Mouse (Mus musculus) hindbrain, embryonic 13.5 days (tissue): ENCODE results near the gene Ankrd44. TPM values are rescaled to one million over a fixed set of nuclear protein-coding genes. Genes with fewer than 3 reads are reported as not detected.
A peak's percentile ranks its signal among the peaks of the same experiment; 100 is the strongest.

Experiments
- ATAC-seq: fragments of 200-750 bp; cut with Nextera tagmentation; 2 replicates; pipeline ENCODE4 v1.8.0; 2017; ENCODE audit warnings: moderate TSS enrichment; ENCODE audit not compliant: low FRiP score
- H3K27ac ChIP-seq: fragments of 300-500 bp; sonication (generic); 2 replicates; pipeline ENCODE4 v1.5.1; 2015; ENCODE audit warnings: inconsistent platforms, mild to moderate bottlenecking, moderate library complexity
- H3K27me3 ChIP-seq: fragments of 300-500 bp; sonication (generic); 2 replicates; pipeline ENCODE4 v1.6.1; 2015; ENCODE audit warnings: mild to moderate bottlenecking, inconsistent platforms
- H3K36me3 ChIP-seq: fragments of 300-500 bp; sonication (generic); 2 replicates; pipeline ENCODE4 v1.6.1; 2015; ENCODE audit warnings: mild to moderate bottlenecking, inconsistent platforms
- H3K4me1 ChIP-seq: fragments of 300-500 bp; sonication (generic); replicated peaks from 2 replicates; pipeline ENCODE4 v1.6.1; 2015; ENCODE audit warnings: inconsistent platforms
- H3K4me2 ChIP-seq: fragments of 300-500 bp; sonication (generic); 2 replicates; pipeline ENCODE4 v1.6.1; 2015; ENCODE audit warnings: inconsistent platforms, mild to moderate bottlenecking, moderate library complexity
- H3K4me3 ChIP-seq: fragments of 300-500 bp; sonication (generic); 2 replicates; pipeline ENCODE4 v1.5.1; 2015; ENCODE audit warnings: mild to moderate bottlenecking, inconsistent platforms
- H3K9ac ChIP-seq: fragments of 300-500 bp; sonication (generic); 2 replicates; pipeline ENCODE4 v1.6.1; 2015; ENCODE audit warnings: mild to moderate bottlenecking, inconsistent platforms
- H3K9me3 ChIP-seq: fragments of 300-500 bp; sonication (generic); 2 replicates; pipeline ENCODE4 v1.6.1; 2016; ENCODE audit warnings: inconsistent platforms
- WGBS: fragments of 180-500 bp; shearing (Covaris S2); methylation state at CpG from one replicate; pipeline ENCODE4 v1.1.7; 2015; 5-methylcytosine and 5-hydroxymethylcytosine counted together
- polyA plus RNA-seq: library from polyadenylated mRNA; unstranded; fragments of >200 nt; fragmentation: Nextera tagmentation; extraction: Ambion mirVana; gene quantifications from 2 replicates; pipeline ENCODE4 v1.2.1, GENCODE M21; 2015

Ankrd44 gene
- polyA plus RNA-seq, 1 experiment from 2014 or later, result 20.9 TPM

DNA sequence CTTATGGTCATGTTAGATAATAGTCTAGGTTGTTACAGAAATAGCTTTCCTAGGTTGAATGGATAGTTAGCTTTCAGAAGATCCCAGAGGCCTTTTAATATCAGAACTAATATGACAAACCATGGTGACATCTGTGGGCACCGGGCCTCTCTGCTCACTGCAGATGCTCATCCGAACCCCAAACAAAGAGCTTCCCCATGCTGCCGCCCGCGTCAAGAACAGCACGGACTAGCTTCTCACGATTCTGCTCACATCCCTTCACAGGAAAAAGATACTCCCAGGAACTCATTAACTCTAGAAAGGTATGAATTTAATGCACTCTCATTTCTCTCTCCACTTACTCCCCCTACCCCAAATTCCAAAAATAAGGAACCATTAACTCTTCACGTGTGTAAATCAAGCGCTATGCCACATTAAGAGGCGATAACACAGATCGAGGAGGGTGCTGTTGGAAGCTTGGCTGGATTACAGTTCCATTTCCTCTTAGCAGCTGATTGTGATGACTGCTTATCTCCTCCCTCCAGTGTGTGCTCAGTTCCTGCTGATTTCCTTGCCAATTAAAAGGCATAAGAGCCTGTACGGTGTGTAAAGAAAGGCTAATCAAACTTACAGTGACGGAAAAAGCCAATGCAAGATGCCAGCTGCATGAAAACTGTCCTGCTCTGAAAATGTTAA lies 235.8 kb downstream of the Ankrd44 start:
- Histone ChIP-seq H3K4me1 (peaks cover 6% of the 10 kb centered on the region; the same call in 1 of the 2 replicates), H3K27me3 (no peaks in the 10 kb centered on the region), H3K27ac (peak overlapping the region; percentile 82), H3K9me3 (0 out of 2 replicates have a peak, but pooled peaks cover 4% of the 10 kb centered on the region), H3K36me3 (peaks cover 8% of the 10 kb centered on the region; the same call in 1 of the 2 replicates), H3K4me3 (no peak overlapping the region), H3K4me2 (peak overlapping the region; percentile 25), H3K9ac (no peak overlapping the region; the same call in 1 of the 2 replicates)
- 55% methylated on average over 13 of the region's 13 CpGs for WGBS
- ATAC-seq, result peak; percentile 82

DNA sequence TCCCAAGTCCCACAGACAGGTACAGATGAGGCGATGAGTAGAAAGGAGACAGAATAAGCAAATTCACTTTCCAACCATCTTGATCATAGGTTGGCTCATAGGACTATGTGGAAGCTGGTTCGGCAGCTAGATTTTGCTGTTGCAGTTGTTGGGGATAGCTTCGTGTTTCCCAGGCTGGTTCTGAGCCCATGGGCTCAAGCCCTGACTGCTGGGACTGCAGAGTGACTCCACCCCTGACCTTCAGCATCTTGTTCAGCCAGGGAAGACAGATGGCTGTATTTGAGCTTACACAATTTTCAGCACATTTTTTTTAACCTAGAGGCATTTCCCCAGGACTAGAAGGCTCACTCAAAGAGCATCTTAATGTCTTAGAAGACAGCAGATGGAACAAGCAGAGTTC lies 237.7 kb downstream of the Ankrd44 start:
- no peak for ATAC-seq
- WGBS, result 89% methylated on average over 3 of the region's 3 CpGs
- no peak overlapping the region for H3K9ac ChIP-seq
- no peak overlapping the region for H3K4me3 ChIP-seq
- H3K27me3 ChIP-seq, result no peaks in the 10 kb centered on the region
- no peak overlapping the region for H3K4me2 ChIP-seq
- peaks cover 6% of the 10 kb centered on the region; the same call in 1 of the 2 replicates for H3K4me1 ChIP-seq
- peaks cover 10% of the 10 kb centered on the region; the same call in 1 of the 2 replicates for H3K36me3 ChIP-seq
- H3K27ac ChIP-seq, result no peak overlapping the region
- 0 out of 2 replicates have a peak, but pooled peaks cover 6% of the 10 kb centered on the region for H3K9me3 ChIP-seq

DNA sequence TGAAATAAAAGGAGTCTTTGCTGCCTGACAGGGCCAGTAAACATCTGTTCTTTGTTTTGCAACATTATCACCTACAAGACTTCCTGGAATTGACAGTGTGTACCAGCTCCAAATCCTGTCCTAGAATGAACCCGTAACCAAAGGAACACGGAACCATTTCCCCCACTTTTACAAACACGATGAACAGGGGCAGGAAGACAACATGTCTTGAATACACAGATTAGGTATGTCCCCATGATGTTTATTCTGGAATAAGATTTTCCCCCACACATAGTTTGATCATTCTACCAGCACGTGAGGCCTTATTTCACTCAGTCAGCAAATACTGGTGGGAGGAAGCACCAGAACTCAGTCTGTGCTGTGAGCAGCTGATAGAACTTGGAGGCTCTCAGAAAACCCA lies 241.9 kb downstream of the Ankrd44 start:
- no peak overlapping the region for H3K27ac ChIP-seq
- H3K4me2 ChIP-seq, result no peak overlapping the region
- H3K36me3 ChIP-seq, result peaks cover 15% of the 10 kb centered on the region
- WGBS, result 89% methylated on average over 4 of the region's 4 CpGs
- no peaks in the 10 kb centered on the region for H3K27me3 ChIP-seq
- ATAC-seq, result no peak
- H3K9me3 ChIP-seq, result 0 out of 2 replicates have a peak, but pooled peaks cover 6% of the 10 kb centered on the region
- no peaks in the 10 kb centered on the region for H3K4me1 ChIP-seq
- no peak overlapping the region for H3K9ac ChIP-seq
- H3K4me3 ChIP-seq, result no peak overlapping the region

DNA sequence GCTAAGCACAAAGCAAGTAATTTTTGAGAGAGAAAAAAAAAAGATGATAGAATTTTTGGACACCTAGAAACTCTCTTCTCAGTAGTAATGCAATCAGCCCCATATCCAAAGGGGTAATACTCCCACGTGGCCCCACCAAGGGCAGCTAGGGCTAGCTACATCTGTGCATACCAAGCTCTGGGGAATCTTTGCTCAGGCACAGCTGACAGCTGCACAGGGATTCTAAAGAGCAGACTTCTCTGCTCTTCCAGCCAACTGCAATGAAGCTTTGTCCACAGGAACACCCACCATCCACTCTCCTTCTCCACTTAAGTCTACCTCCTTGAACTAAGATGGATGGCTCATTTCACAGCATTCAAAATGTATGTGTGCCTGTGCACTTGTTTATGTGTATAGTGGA lies 246.6 kb downstream of the Ankrd44 start:
- H3K4me1 ChIP-seq, result no peaks in the 10 kb centered on the region; the same call in 1 of the 2 replicates
- H3K36me3 ChIP-seq, result peaks cover 10% of the 10 kb centered on the region
- no peak overlapping the region for H3K4me2 ChIP-seq
- no peak overlapping the region for H3K27ac ChIP-seq
- 87% methylated on average over 1 of the region's 1 CpGs for WGBS
- no peaks in the 10 kb centered on the region for H3K9me3 ChIP-seq
- no peak overlapping the region for H3K9ac ChIP-seq
- ATAC-seq, result no peak
- H3K27me3 ChIP-seq, result no peaks in the 10 kb centered on the region
- H3K4me3 ChIP-seq, result no peak overlapping the region

DNA sequence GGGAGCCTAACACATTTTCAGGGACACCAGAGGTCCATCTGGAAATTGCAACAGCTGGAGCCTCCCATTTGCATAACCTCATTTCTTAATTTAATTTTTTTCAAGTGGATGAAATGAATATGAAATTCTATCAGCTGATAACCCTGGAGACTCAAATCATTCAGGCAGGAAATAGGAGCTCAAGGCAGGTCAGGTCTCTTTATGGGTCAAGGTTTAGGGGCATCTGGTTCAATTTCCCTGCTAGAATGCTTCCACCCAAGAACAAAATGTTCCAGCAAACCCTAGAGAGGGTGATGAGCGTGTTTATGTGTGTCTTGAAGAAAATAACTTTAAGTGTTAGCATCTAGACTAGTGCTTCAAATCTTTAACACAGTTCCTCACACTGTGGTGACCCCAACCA lies 248.2 kb downstream of the Ankrd44 start:
- H3K36me3 ChIP-seq, result peaks cover 10% of the 10 kb centered on the region
- no peak overlapping the region for H3K27ac ChIP-seq
- H3K9me3 ChIP-seq, result no peaks in the 10 kb centered on the region
- no peak overlapping the region for H3K4me2 ChIP-seq
- no peak overlapping the region for H3K9ac ChIP-seq
- no peaks in the 10 kb centered on the region for H3K27me3 ChIP-seq
- H3K4me1 ChIP-seq, result no peaks in the 10 kb centered on the region; the same call in 1 of the 2 replicates
- no peak for ATAC-seq
- WGBS, result 68% methylated on average over 1 of the region's 1 CpGs
- no peak overlapping the region for H3K4me3 ChIP-seq

DNA sequence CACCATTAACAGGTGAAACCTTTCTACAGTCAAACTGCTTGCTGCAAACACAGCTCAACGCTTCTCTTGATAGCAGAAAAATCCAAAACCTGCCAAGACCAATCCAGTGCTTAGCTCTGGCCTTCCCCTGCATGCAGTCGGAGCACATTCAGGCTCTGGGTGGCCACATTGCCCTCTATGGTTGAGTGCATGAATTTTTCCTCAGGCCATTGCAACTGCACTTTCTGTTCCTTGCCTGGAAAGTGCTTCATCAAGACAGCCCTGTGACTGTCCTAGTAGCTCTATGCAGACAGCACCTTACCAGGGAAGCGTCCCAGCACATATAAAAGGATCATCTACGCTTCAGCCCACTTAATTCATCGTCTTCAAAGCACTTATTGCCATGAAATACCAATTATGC lies 250.7 kb downstream of the Ankrd44 start:
- 0 out of 2 replicates have a peak, but pooled peaks have one; percentile 59 for ATAC-seq
- Histone ChIP-seq H3K36me3 (peaks cover 10% of the 10 kb centered on the region), H3K27ac (no peak overlapping the region), H3K27me3 (no peaks in the 10 kb centered on the region), H3K4me3 (no peak overlapping the region), H3K9me3 (no peaks in the 10 kb centered on the region), H3K4me2 (no peak overlapping the region), H3K4me1 (no peaks in the 10 kb centered on the region; the same call in 1 of the 2 replicates), H3K9ac (no peak overlapping the region)
- 73% methylated on average over 5 of the region's 5 CpGs for WGBS

DNA sequence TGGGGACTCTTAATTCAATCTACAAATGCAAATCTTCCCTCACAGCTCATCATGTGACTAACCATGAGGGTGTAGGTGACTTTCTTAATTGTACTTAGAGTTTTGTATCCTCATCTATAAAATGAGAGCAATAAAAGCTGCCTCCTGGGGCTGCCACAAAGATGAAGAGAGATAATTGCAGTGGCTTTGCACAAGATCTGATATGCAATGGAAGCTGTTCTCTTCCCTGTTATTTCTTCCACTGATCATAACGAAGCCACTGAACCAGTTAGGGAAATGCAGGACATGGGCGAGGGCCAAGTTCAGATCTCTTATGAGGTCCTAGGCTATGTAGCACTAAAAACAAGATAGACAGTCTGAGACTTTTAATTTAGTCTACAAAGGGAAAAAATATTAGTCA lies 258.2 kb downstream of the Ankrd44 start:
- Histone ChIP-seq H3K4me2 (no peak overlapping the region), H3K27ac (no peak overlapping the region), H3K9ac (no peak overlapping the region), H3K27me3 (0 out of 2 replicates have a peak, but pooled peaks cover 8% of the 10 kb centered on the region), H3K4me3 (no peak overlapping the region), H3K36me3 (0 out of 2 replicates have a peak, but pooled peaks cover 4% of the 10 kb centered on the region), H3K4me1 (peaks cover 14% of the 10 kb centered on the region), H3K9me3 (no peaks in the 10 kb centered on the region)
- ATAC-seq, result no peak
- 81% methylated on average over 2 of the region's 2 CpGs for WGBS

DNA sequence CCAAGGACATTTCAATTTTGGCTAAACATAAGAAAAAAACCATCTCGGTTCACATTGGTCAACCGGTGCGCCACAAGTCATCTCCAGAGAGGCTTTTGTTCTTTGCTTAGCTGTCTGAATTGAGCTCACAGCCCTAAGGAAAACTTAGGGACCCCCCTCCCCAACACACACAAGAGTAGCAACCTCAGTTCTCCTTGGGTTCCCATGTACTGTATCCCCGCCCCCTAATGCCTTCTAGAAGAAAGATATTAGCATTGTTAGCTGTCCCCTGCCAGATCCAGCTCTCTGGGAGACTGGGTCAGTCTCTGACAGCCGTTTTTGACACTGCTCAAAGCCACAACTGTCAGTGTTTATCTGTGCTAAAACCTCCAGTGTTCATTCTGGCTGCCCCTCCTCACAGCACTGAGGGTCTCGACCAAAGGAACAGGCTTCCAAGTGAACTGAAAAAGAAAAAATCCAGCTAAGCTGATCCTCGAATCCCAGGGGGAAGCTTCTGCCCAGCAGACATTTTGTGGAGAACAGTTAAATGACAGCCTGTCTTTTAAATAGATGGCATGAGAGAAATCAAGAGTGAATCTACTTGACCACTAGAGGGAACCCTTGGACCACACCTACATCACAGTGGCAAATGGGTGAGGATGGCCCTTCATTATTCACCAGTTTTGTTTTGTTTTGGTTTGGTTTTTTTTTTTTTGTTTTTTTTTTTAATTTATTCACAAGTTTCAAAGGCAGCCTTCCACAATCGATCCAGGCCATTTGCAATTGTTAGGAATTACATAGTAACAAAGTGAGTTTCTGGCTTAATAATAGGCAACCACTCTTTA lies 260.4 kb downstream of the Ankrd44 start:
- peak; percentile 65; the same call in 1 of the 2 replicates for ATAC-seq
- no peak overlapping the region for H3K4me3 ChIP-seq
- no peak overlapping the region for H3K9ac ChIP-seq
- H3K36me3 ChIP-seq, result peaks cover 6% of the 10 kb centered on the region
- no peaks in the 10 kb centered on the region for H3K9me3 ChIP-seq
- peaks cover 14% of the 10 kb centered on the region for H3K4me1 ChIP-seq
- no peak overlapping the region for H3K27ac ChIP-seq
- 58% methylated on average over 8 of the region's 8 CpGs for WGBS
- no peak overlapping the region for H3K4me2 ChIP-seq
- H3K27me3 ChIP-seq, result 0 out of 2 replicates have a peak, but pooled peaks cover 8% of the 10 kb centered on the region

DNA sequence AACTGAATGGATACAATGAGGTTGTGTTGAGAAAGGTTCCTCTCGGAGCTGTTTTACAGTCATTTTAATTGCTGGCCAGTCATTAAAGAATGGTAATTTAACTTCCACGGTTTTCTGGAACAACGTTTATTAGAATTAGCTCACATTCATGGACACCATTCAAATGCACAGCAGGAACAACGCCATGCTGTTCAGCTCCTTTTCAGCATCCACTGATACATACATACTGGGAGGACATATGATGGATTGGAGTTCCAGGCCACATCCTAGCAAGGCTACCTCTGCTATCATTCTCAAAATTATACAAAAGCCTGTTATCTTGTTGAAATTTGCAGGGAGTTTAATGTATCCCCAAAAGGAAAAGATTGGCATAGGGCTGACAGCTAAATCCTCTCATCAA lies 261.1 kb downstream of the Ankrd44 start:
- H3K9ac ChIP-seq, result no peak overlapping the region
- no peak overlapping the region for H3K4me3 ChIP-seq
- peaks cover 9% of the 10 kb centered on the region for H3K36me3 ChIP-seq
- no peak for ATAC-seq
- H3K9me3 ChIP-seq, result no peaks in the 10 kb centered on the region
- H3K27ac ChIP-seq, result 0 out of 2 replicates have a peak overlapping the region, but pooled peaks have one; percentile 42
- WGBS, result 41% methylated on average over 4 of the region's 4 CpGs
- H3K27me3 ChIP-seq, result 0 out of 2 replicates have a peak, but pooled peaks cover 8% of the 10 kb centered on the region
- H3K4me2 ChIP-seq, result no peak overlapping the region
- peaks cover 14% of the 10 kb centered on the region for H3K4me1 ChIP-seq

DNA sequence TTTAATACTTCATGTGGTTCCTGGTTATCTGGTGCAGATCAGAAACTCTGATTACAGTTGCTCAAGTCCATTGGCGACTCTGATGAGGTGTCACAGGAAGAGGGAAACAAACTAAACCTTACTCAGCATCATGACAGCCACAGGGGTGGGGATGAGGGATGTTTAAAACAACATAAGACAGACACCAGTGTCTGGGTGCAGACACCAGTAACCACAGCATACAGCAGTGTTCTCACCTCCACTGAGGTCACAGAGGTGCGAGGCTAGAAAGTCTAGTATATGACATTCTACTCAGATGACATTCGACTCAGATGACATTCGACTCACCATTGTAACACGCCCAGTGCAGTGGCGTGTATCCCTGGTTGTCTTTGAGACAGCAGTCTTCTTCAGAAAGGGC lies 265.5 kb downstream of the Ankrd44 start:
- Histone ChIP-seq H3K4me3 (no peak overlapping the region), H3K4me2 (no peak overlapping the region), H3K9me3 (no peaks in the 10 kb centered on the region), H3K36me3 (peaks cover 21% of the 10 kb centered on the region), H3K9ac (no peak overlapping the region), H3K27me3 (0 out of 2 replicates have a peak, but pooled peaks cover 8% of the 10 kb centered on the region), H3K27ac (no peak overlapping the region), H3K4me1 (peaks cover 12% of the 10 kb centered on the region)
- WGBS, result 87% methylated on average over 6 of the region's 6 CpGs
- no peak for ATAC-seq

DNA sequence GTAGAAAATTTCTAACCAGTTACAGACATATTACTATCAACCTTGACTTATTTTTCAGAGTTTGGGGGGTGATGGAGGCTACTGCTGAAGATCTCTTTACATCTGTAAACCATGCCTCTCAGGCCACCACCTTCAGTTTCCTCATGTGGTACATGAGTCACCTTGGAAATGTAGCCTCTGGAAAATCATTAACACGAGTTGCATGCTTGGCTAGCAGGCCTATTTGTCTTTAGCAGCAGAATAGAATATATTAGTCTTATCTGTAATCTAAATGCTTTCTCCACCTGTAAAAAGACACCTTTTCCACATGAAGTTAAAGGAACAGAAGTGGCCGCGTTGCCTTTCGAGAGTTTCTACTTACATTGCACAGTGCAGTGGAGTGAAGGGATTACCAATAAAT lies 267.6 kb downstream of the Ankrd44 start:
- Histone ChIP-seq H3K4me1 (no peaks in the 10 kb centered on the region), H3K4me2 (no peak overlapping the region), H3K9ac (no peak overlapping the region), H3K27me3 (0 out of 2 replicates have a peak, but pooled peaks cover 2% of the 10 kb centered on the region), H3K9me3 (no peaks in the 10 kb centered on the region), H3K36me3 (peaks cover 29% of the 10 kb centered on the region), H3K4me3 (no peak overlapping the region), H3K27ac (no peak overlapping the region)
- 92% methylated on average over 4 of the region's 4 CpGs for WGBS
- no peak for ATAC-seq

DNA sequence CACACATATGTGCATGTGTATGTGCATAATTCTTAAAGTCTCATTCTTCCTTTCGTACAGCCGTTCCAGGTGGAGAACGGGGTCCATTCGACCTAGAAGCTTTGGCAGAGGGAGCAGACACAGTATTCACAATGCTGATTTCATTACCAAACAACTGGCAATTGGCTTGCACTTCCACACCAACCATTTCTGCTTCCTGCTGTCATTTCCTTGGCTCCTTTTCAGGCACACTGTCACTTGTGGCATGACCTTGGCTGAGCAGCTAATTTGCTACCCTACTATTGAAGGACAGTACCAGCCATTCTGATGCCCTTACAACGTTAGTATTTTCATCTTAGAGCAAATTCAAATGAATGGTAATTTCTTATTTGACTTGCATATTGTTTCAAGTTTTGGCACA lies 277.9 kb downstream of the Ankrd44 start:
- Histone ChIP-seq H3K9me3 (no peaks in the 10 kb centered on the region), H3K36me3 (peaks cover 17% of the 10 kb centered on the region), H3K4me2 (no peak overlapping the region), H3K27me3 (no peaks in the 10 kb centered on the region), H3K9ac (no peak overlapping the region), H3K4me1 (peaks cover 8% of the 10 kb centered on the region; the same call in 1 of the 2 replicates), H3K4me3 (no peak overlapping the region), H3K27ac (no peak overlapping the region)
- WGBS, result 82% methylated on average over 5 of the region's 5 CpGs
- ATAC-seq, result no peak
